Mouse (Mus musculus): ENCODE measurements around the gene Tenm2.

- TF ChIP-seq CTCF (IDR thresholded peaks at IDR 0.05) (no peak), EP300 (IDR thresholded peaks at IDR 0.05) (no peak)
Observed at GRCm38 (mm10) chr11:36350264-36350663, 885.5 kb downstream of the Tenm2 start.

Data from lung, postnatal 0 days (tissue).